Mouse (Mus musculus): Measurements from ENCODE around the gene Btbd11. TPM values are rescaled to one million over a fixed set of nuclear protein-coding genes. Genes with fewer than 3 reads are reported as not detected.

Gene Btbd11
- 0.58 and 1.9 TPM in 2 replicates for polyA plus RNA-seq (2012; ENCODE audit: insufficient read depth, insufficient read length, missing spikeins)

DNA sequence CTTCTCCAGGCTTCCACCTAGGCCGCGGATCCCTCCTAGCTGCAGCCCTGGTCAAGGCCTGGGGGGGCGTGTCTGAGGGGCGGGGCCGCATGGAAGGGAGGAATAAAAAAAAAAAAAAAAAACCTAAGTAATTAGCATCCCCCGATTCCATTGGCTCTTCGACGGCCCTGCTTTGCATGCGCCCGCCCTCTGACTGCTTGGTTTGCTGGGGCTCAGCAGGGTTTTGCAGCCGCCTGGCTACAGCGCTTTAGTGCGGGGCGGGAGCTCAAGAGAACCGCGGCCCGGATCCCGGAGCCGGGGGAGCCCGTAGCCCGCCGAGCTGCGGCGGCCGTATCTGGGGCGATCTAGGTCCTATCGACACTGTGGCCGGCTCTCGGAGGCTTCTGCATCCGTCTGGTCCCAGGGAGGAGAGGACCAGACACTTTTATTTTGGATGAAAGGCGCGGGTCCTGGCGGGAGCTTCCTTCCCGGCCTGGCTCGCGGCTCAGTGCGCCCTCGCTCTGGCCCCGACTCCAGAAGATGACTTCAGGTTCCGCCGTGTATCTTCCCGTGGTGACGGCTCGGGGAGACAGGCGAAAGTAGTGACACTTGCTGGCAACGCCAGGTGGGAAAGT, at the start of gene Btbd11:
Gene Btbd11 (plus strand): TSS at position 210 of the 614 bp plus-strand sequence.
- no peak within 1 kb of the TSS for H3K27ac ChIP-seq (replicated peaks; ENCODE audit: low read depth, low read length)
- H3K4me1 ChIP-seq (ENCODE audit: control insufficient read depth, insufficient read depth, insufficient read length, low read length), result peaks cover 3% of the 10 kb centered on the region; the same call in 1 of the 2 replicates
- peak within 1 kb of the TSS; percentile 78 for H3K4me3 ChIP-seq (ENCODE audit: insufficient read depth, low read depth, low read length)

DNA sequence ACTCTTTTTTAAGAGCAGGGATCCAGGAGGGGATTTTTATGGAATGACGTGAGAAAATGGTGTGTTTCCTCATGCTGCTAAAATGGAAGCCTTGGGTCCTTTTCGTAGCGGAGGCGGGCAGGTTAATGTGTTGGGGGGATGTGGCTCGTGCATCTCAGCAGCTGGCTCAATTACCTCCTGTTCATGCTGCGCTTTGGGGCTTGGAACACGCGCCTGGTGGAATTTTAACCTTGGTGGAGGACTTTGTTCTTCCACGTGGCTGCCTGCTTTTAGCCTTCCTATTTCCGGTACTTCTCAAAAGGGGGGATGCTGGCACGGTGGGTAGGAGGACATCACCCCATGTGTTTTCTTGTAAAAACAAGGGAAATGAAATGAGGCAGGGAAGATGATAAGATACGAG, 47.9 kb upstream of the Btbd11 start:
- Histone ChIP-seq H3K4me1 (ENCODE audit: control insufficient read depth, insufficient read depth, insufficient read length, low read length) (no peaks in the 10 kb centered on the region), H3K27ac (replicated peaks; ENCODE audit: low read depth, low read length) (no peak overlapping the region), H3K4me3 (ENCODE audit: insufficient read depth, low read depth, low read length) (no peak overlapping the region)

DNA sequence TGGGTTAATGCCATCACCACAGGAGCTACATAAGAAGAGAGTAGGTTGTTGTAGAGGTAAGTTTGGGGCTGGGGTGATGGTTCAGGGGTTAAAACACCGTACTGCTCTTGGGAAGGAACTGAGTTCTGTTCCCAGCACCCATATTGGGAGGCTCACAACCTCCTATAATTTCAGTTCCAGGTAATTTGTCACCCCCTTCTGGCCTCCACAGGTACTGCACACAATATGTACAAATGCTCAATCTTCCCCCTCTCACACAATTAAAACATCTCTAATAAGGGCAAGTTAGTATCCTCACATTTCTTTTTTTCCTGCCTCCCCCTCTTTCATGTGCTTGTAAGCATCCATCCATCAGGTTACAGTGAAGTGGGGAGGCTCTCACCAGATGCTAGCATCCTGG, 44.7 kb upstream of the Btbd11 start:
- Histone ChIP-seq H3K4me3 (ENCODE audit: insufficient read depth, low read depth, low read length) (no peak overlapping the region), H3K4me1 (ENCODE audit: control insufficient read depth, insufficient read depth, insufficient read length, low read length) (no peaks in the 10 kb centered on the region), H3K27ac (replicated peaks; ENCODE audit: low read depth, low read length) (no peak overlapping the region)

- no peak overlapping the region for H3K4me3 ChIP-seq (ENCODE audit: insufficient read depth, low read depth, low read length)
- no peaks in the 10 kb centered on the region for H3K4me1 ChIP-seq (ENCODE audit: control insufficient read depth, insufficient read depth, insufficient read length, low read length)
- H3K27ac ChIP-seq (replicated peaks; ENCODE audit: low read depth, low read length), result no peak overlapping the region
Observed at GRCm38 (mm10) chr10:85347171-85347570, 39.4 kb upstream of the Btbd11 start.

- no peaks in the 10 kb centered on the region for H3K4me1 ChIP-seq (ENCODE audit: control insufficient read depth, insufficient read depth, insufficient read length, low read length)
- H3K27ac ChIP-seq (replicated peaks; ENCODE audit: low read depth, low read length), result no peak overlapping the region
- no peak overlapping the region for H3K4me3 ChIP-seq (ENCODE audit: insufficient read depth, low read depth, low read length)
Observed at GRCm38 (mm10) chr10:85352505-85352904, 34.1 kb upstream of the Btbd11 start.

GRCm38 (mm10) chr10:85354270-85354669, 32.3 kb upstream of the Btbd11 start:
- Histone ChIP-seq H3K4me3 (ENCODE audit: insufficient read depth, low read depth, low read length) (no peak overlapping the region), H3K4me1 (ENCODE audit: control insufficient read depth, insufficient read depth, insufficient read length, low read length) (no peaks in the 10 kb centered on the region), H3K27ac (replicated peaks; ENCODE audit: low read depth, low read length) (no peak overlapping the region)

- Histone ChIP-seq H3K4me1 (ENCODE audit: control insufficient read depth, insufficient read depth, insufficient read length, low read length) (no peaks in the 10 kb centered on the region), H3K27ac (replicated peaks; ENCODE audit: low read depth, low read length) (no peak overlapping the region), H3K4me3 (ENCODE audit: insufficient read depth, low read depth, low read length) (no peak overlapping the region)
Observed at GRCm38 (mm10) chr10:85359501-85360066, 27.0 kb upstream of the Btbd11 start.

DNA sequence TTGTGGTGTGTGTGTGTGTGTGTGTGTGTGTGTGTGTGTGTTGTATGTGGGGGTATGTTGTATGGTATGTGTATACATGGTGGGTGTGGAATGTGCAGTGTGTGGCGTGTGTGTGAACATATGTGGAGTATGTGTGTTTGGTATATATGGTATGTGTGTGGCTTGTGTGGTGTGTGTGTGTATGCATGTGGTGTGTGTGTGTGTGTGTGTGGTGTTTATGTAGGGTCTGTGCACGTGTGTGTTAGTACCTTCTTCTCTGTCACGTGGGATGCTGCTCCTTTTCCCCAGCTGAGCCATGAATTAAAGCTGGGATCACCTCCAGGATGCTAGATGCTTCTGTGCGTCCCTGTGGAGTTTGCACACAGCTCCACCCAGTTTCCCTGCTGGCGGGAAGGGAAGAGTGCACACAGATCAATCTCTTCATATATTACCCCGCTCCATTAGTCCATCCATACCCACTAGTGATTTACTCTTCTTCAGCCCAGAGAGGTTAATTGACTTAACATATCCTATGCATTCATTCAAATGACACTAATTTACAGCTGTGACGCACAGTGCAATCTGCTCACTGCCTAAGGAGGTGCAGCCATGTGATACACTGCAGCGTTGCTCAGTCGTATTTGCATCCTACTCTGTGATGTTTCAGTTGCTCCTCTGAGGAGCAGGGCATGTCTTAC, 23.7 kb upstream of the Btbd11 start:
- H3K4me3 ChIP-seq (ENCODE audit: insufficient read depth, low read depth, low read length), result no peak overlapping the region
- no peaks in the 10 kb centered on the region for H3K4me1 ChIP-seq (ENCODE audit: control insufficient read depth, insufficient read depth, insufficient read length, low read length)
- H3K27ac ChIP-seq (replicated peaks; ENCODE audit: low read depth, low read length), result no peak overlapping the region

GRCm38 (mm10) chr10:85366876-85367275, 19.7 kb upstream of the Btbd11 start:
- H3K4me1 ChIP-seq (ENCODE audit: control insufficient read depth, insufficient read depth, insufficient read length, low read length), result no peaks in the 10 kb centered on the region
- no peak overlapping the region for H3K4me3 ChIP-seq (ENCODE audit: insufficient read depth, low read depth, low read length)
- no peak overlapping the region for H3K27ac ChIP-seq (replicated peaks; ENCODE audit: low read depth, low read length)

DNA sequence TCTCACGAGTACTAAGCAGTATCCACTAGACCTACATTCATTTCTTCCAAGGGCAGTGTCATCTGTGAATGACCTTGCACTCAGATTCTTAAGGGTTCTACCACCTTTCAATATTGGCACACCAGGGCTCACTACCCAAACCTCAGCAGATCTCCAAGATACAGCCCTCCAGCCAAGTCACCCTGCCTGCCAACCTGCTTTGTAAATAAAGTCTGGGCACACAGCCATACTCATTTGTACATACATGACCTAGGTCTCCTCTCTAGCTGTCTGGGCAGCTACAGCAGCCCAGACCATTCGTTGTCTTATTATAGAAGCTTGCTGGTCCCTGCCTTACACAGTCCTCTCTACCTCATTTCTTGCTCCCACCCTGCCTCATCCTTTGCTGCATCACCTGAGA, 15.3 kb upstream of the Btbd11 start:
- no peak overlapping the region for H3K27ac ChIP-seq (replicated peaks; ENCODE audit: low read depth, low read length)
- H3K4me1 ChIP-seq (ENCODE audit: control insufficient read depth, insufficient read depth, insufficient read length, low read length), result no peaks in the 10 kb centered on the region
- no peak overlapping the region for H3K4me3 ChIP-seq (ENCODE audit: insufficient read depth, low read depth, low read length)

DNA sequence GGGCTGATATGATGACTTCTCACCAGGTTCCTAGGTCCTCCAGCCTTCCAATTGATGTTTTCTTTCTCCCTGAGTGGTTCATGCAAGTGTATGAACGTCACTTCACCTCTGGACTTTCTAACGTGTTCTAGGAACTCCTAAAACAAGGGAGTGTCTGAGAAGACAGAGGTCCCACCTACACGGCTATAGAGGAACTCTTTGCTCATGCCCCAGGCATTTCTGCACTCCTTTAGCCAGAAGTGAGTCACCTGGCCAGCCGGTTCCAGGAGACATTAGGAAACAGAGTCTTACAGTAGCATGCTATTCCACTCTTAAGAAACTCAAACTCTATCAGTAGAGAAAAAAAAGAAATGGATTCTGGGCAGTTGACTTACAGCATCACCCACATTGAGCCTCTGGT, 14.5 kb upstream of the Btbd11 start:
- H3K4me1 ChIP-seq (ENCODE audit: control insufficient read depth, insufficient read depth, insufficient read length, low read length), result no peaks in the 10 kb centered on the region
- H3K4me3 ChIP-seq (ENCODE audit: insufficient read depth, low read depth, low read length), result no peak overlapping the region
- H3K27ac ChIP-seq (replicated peaks; ENCODE audit: low read depth, low read length), result no peak overlapping the region

DNA sequence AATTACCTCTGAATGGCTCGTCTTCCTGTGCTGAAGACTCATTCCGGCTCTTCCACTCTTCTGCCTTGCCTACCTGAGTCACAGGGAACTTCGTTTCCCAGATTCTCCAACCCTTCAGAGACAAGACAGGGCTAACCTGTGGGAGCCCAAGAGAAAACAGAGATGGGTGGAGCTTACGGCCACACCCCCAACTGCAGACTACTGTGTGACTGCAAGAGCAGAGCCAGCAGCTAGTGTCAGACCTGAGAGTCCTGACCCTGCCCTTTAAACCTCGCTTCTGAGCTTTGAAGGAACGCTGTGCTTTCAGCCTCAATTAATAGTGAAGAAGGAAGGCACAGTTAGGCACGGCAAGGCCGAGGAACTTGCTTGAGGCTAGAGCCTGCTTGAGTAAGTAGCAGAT, 7.6 kb upstream of the Btbd11 start:
- no peaks in the 10 kb centered on the region for H3K4me1 ChIP-seq (ENCODE audit: control insufficient read depth, insufficient read depth, insufficient read length, low read length)

GRCm38 (mm10) chr10:85382981-85383380, 3.6 kb upstream of the Btbd11 start:
- no peak overlapping the region for H3K27ac ChIP-seq (replicated peaks; ENCODE audit: low read depth, low read length)
- no peak overlapping the region for H3K4me3 ChIP-seq (ENCODE audit: insufficient read depth, low read depth, low read length)
- H3K4me1 ChIP-seq (ENCODE audit: control insufficient read depth, insufficient read depth, insufficient read length, low read length), result no peaks in the 10 kb centered on the region

More for the DNA sequence above, 7.6 kb upstream of the Btbd11 start:
- Histone ChIP-seq H3K27ac (replicated peaks; ENCODE audit: low read depth, low read length) (no peak overlapping the region), H3K4me3 (ENCODE audit: insufficient read depth, low read depth, low read length) (no peak overlapping the region)

DNA sequence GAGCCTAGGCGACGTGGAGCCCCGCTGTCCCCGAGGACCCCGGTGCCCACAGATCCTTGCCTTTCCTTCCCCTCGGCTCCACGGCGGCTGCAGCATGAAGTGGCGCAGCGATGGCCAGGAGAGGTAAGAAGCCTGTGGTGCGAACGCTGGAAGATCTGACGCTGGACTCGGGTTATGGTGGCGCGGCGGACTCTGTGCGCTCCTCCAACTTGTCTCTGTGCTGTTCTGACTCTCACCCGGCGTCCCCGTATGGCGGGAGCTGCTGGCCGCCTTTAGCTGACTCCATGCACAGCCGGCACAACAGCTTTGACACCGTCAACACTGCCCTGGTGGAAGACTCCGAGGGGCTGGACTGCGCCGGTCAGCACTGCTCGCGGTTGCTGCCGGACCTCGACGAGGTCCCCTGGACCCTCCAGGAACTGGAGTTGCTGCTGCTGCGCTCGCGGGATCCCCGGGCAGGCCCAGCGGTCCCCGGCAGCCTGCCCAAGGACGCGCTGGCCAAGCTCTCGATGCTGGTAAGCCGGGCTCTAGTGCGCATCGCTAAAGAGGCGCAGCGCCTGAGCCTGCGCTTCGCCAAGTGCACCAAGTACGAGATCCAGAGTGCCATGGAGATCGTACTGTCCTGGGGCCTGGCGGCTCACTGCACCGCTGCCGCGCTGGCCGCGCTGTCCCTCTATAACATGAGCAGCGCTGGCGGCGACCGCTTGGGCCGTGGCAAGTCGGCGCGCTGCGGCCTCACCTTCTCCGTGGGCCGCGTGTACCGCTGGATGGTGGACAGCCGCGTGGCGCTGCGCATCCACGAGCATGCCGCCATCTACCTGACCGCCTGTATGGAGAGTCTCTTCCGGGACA, 831 bp downstream of the Btbd11 start:
- Histone ChIP-seq H3K4me1 (ENCODE audit: control insufficient read depth, insufficient read depth, insufficient read length, low read length) (peaks cover 3% of the 10 kb centered on the region; the same call in 1 of the 2 replicates), H3K27ac (replicated peaks; ENCODE audit: low read depth, low read length) (no peak overlapping the region), H3K4me3 (ENCODE audit: insufficient read depth, low read depth, low read length) (peak overlapping the region; percentile 78)

Measured in brown adipose tissue, adult 24 weeks (tissue).